Mouse (Mus musculus) duodenum, adult 2 months (tissue): ENCODE measurements around the gene Tmtc1. TPM values are rescaled to one million over a fixed set of nuclear protein-coding genes. Genes with fewer than 3 reads are reported as not detected.

ENCODE experiments used
- polyA plus RNA-seq: library from polyadenylated mRNA; depleted of rRNA; stranded (reverse); fragments of >200 nt; gene quantifications from 2 replicates; pipeline ENCODE4 v1.2.3, GENCODE M21; 2012; ENCODE audit warnings: low replicate concordance; rRNA removed

Gene Tmtc1
- 2.0 and 3.1 TPM in 2 replicates for polyA plus RNA-seq

DNA sequence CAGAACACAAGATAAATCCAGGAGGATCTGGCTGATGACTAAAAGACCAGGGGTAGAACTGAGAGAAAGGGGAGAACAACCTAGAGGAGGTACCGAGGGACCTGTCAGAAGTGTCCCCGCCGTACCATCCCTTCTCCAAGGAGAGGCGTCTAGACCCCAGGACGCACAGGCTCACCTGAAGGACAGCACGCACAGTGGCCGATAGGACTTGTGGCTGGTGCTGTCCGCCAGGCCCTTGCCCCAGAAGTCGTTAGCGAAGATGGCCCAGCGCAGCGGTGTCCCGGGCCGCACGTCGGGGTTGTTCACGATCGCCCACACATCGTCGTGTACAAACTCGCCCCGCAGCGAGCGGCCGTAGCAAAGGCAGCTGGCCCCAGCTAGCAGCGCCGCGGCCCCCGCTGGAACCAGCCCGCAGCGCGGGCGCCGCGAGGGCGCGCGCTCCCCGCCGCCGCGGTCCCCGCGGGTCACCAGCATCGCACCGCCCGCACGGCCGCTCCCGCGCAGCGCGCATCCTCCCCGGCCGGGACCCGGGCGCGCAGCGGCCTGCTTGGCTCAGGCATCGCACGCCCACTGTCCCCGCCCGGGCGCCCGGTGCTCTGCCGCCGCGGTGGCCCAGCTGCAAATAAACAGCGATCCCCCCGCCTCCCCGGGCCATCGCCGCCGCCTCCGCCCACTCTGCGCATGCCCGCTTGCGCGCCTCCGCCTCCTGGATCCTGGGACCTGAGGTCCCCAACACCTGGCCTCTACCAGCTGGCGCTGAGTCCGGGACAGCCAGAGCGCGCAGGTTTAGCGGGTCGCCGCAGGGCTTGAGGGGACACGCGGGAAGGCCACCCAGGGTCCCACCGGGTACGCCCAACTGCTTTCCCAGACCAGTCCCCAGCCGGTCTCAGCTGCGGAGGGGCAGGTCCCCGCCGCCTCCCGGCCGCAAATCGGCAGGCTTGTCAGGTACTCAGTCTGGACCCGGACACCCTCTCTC lies at the start of gene Tmtc1:
Gene Tmtc1, minus strand, starts transcription at position 664 of the 976 bp plus-strand sequence.

DNA sequence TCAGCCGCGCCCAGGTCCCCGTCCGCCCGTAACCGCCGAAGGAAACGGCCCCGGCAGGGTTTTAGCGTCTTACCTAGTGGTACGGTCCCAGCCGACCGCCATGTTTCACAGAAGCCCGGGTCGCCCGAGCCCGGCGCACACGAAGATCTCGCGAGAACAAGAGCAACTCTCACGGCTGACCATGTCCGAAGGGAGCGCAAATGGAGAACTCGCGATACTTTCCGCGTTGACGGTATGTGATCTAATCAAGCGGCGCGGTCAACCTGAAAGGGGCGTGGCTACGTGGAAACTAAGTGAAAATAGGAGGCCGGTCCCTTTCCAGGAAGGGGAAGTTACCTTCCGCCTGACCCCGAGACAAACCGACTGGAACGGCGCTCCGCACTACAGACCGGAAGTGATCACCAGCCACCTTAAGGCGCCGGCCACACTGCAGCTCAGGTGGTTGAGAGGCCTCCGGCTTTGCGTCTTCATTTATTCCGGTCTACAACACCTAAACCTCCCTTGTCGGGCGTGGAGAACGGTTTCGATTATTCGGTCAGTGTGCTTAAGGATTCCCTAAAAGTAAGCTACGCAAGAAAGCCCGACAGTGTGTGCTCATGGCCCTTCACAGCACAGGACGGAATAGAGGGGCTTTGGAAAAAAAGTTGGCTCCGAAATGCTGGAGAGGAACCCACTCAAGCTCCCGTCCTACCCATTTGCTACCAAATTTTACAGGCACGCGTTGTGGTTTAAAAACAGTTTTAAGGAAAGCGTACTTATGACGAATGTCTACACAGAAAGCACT lies 232.1 kb downstream of the Tmtc1 start, which contains the start of gene Ergic2:
Gene Ergic2, minus strand, starts transcription at position 478 of the 784 bp plus-strand sequence.

Other genes starting within 250 kb of the Tmtc1 start
- 5.9 and 13.9 TPM in 2 replicates for gene Ergic2, start 232.0 kb downstream of the Tmtc1 start, polyA plus RNA-seq